In genomic region chr4:141874601-141875460, GRCm38 (mm10) we compare ENCODE assay signal across 8 mouse cellular contexts. TPM values are rescaled to one million over a fixed set of nuclear protein-coding genes. Genes with fewer than 3 reads are reported as not detected.
DNase-seq lines count a peak whose midpoint lies in the region; ATAC-seq and TF ChIP-seq lines count a peak whose summit lies in the region.

Efhd2 (minus strand) TSS chr4:141874920.

- peak; percentile 70; the same call in 1 of the 2 replicates for TF ChIP-seq POLR2A in limb, embryonic 14.5 days (IDR thresholded peaks at IDR 0.05; ENCODE audit: borderline replicate concordance, extremely low read depth, insufficient read depth, insufficient read length)

- peak within 1 kb of the TSS; percentile 76 for H3K9ac ChIP-seq in limb, embryonic 14.5 days (ENCODE audit: low read depth, low read length, severe bottlenecking)
- H3K9ac ChIP-seq in midbrain, embryonic 16.5 days (ENCODE audit: low read depth, low read length): peak within 1 kb of the TSS; percentile 87

- 0 out of 2 replicates have a peak, but pooled peaks cover 10% of the 10 kb centered on the region for H3K36me3 ChIP-seq in limb, embryonic 14.5 days (ENCODE audit: control insufficient read depth, insufficient read depth, low read length)
- no peaks in the 10 kb centered on the region for H3K36me3 ChIP-seq in midbrain, embryonic 16.5 days (ENCODE audit: control insufficient read depth, insufficient read depth, low read length)

- ATAC-seq in granulocyte monocyte progenitor cell, adult 5-6 weeks (replicated peaks; ENCODE audit: poor library complexity, severe bottlenecking): peak; percentile 64
- ATAC-seq in limb, embryonic 14.5 days (ENCODE audit: low FRiP score, low read depth): peak; percentile 89
- ATAC-seq in midbrain, embryonic 16.5 days: peak; percentile 91

- peak within 1 kb of the TSS; percentile 75 for H3K4me2 ChIP-seq in limb, embryonic 14.5 days (replicated peaks; ENCODE audit: low read depth, low read length, severe bottlenecking)
- H3K4me2 ChIP-seq in midbrain, embryonic 16.5 days (ENCODE audit: low read length): peak within 1 kb of the TSS; percentile 94

- no peaks in the 10 kb centered on the region for H3K9me3 ChIP-seq in limb, embryonic 14.5 days (ENCODE audit: control insufficient read depth, low read length)
- H3K9me3 ChIP-seq in midbrain, embryonic 16.5 days (replicated peaks; ENCODE audit: control insufficient read depth, low read length, poor library complexity, severe bottlenecking): no peaks in the 10 kb centered on the region

- peak; percentile 82 for DNase-seq in 3134 (ENCODE audit: extremely low read depth, insufficient read length, low spot score)
- DNase-seq in adrenal gland, adult 8-10 months: peak; percentile 58
- DNase-seq in embryo, embryonic 9.5 days (ENCODE audit: extremely low spot score): peak; percentile 76
- DNase-seq in kidney, adult 11 months: peak; percentile 70
- peak; percentile 78 for DNase-seq in limb, embryonic 14.5 days (ENCODE audit: low spot score)
- peak; percentile 73 to 78 for DNase-seq in spleen, postnatal 36 days (ENCODE audit: low spot score in 2 of 2)

- no peak within 1 kb of the TSS for H3K27ac ChIP-seq in limb, embryonic 14.5 days (replicated peaks; ENCODE audit: low read depth, low read length)
- H3K27ac ChIP-seq in midbrain, embryonic 16.5 days (ENCODE audit: low read length): peak within 1 kb of the TSS; percentile 88

- WGBS in limb, embryonic 14.5 days: under 1% methylated on average over 59 of the region's 73 CpGs
- under 1% methylated on average over 56 of the region's 73 CpGs for WGBS in midbrain, embryonic 16.5 days

- no peaks in the 10 kb centered on the region for H3K27me3 ChIP-seq in limb, embryonic 14.5 days (ENCODE audit: control insufficient read depth, insufficient read depth, low read length)
- H3K27me3 ChIP-seq in midbrain, embryonic 16.5 days (ENCODE audit: control insufficient read depth, insufficient read depth, low read depth, low read length): no peaks in the 10 kb centered on the region

- H3K4me1 ChIP-seq in limb, embryonic 14.5 days (ENCODE audit: control insufficient read depth, insufficient read depth, low read length): peaks cover 25% of the 10 kb centered on the region
- H3K4me1 ChIP-seq in midbrain, embryonic 16.5 days (ENCODE audit: control insufficient read depth, insufficient read depth, low read length): peaks cover 42% of the 10 kb centered on the region

- H3K4me3 ChIP-seq in limb, embryonic 14.5 days (replicated peaks; ENCODE audit: low read length): peak within 1 kb of the TSS; percentile 84
- H3K4me3 ChIP-seq in midbrain, embryonic 16.5 days (ENCODE audit: low read depth, low read length): peak within 1 kb of the TSS; percentile 83

RNA-seq across cellular contexts. Expression of gene Efhd2, which starts in this region (rescaled TPM):
- total RNA-seq in adrenal gland, adult 8-10 months (2022): 10 to 100 TPM; 32.2 to 38.0 (median 35.7) TPM
- 50.2 and 58.8 TPM in 2 replicates for total RNA-seq in granulocyte monocyte progenitor cell, adult 5-6 weeks (2014; fragmentation: Nextera tagmentation)
- total RNA-seq in granulocyte monocyte progenitor cell, adult 5-6 weeks (2017): 53.7 and 72.7 TPM in 2 replicates
- 57.8 and 71.4 TPM in 2 replicates for polyA plus RNA-seq in limb, embryonic 14.5 days (2012; rRNA removed)
- 45.7 and 49.8 TPM in 2 replicates for polyA plus RNA-seq in limb, embryonic 14.5 days (2014; fragmentation: Nextera tagmentation; extraction: Ambion mirVana)
- 56.6 and 67.4 TPM in 2 replicates for polyA plus RNA-seq in midbrain, embryonic 16.5 days (2015; fragmentation: Nextera tagmentation; extraction: Ambion mirVana)
